Comparison of ENCODE assay signal across 22 mouse cellular contexts in the genomic region with DNA sequence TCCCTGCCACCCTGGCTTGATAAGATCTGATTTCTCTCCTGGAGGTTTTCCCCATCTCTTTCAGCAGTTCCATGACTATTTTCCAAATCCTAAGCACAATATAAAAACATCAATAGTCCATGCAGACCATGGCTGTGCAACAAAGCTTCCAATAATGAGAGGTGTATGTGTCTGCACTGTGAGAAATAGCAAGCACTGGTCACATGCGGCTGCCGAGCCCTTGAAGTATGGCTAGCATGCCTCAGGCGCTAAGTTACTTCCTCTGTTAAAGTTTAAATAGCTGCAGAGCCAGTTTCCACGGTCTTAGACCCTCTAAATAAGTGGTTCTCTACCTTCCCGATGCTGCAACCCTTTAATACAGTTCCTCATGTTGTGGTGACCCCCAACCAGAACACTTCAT.
DNase-seq lines count a peak whose midpoint lies in the region; ATAC-seq lines count a peak whose summit lies in the region.
"Had no signal": no experiment of that assay in that cellular context is flagged by ENCODE, and none has a peak within 500 bp of the region (broad histone marks: within the 10 kb centered on the region; RNA-seq: fewer than 3 reads in every experiment).

No protein-coding gene starts in this region.

- no peak overlapping the region for H3K4me2 ChIP-seq in limb, embryonic 11.5 days (ENCODE audit: low read depth, severe bottlenecking)
- no peak overlapping the region for H3K4me2 ChIP-seq in kidney, embryonic 14.5 days (replicated peaks; ENCODE audit: low read depth, low read length)
- H3K4me2 ChIP-seq: embryonic facial prominence, embryonic 15.5 days; forebrain, embryonic 15.5 days; hindbrain, embryonic 15.5 days; liver, embryonic 11.5 days; midbrain, embryonic 11.5 days had no signal

- no peaks in the 10 kb centered on the region for H3K9me3 ChIP-seq in limb, embryonic 11.5 days (ENCODE audit: control insufficient read depth, low read length)
- H3K9me3 ChIP-seq in limb, embryonic 10.5 days (replicated peaks), result no peaks in the 10 kb centered on the region
- H3K9me3 ChIP-seq in kidney, embryonic 14.5 days (ENCODE audit: control insufficient read depth, low read length), result no peaks in the 10 kb centered on the region
- H3K9me3 ChIP-seq: embryonic facial prominence, embryonic 15.5 days; forebrain, embryonic 15.5 days; heart, embryonic 10.5 days; hindbrain, embryonic 15.5 days had no signal

- no peaks in the 10 kb centered on the region for H3K27me3 ChIP-seq in limb, embryonic 11.5 days (ENCODE audit: control insufficient read depth, insufficient read depth, low read length)
- no peaks in the 10 kb centered on the region for H3K27me3 ChIP-seq in limb, embryonic 10.5 days (ENCODE audit: low read depth, poor library complexity, severe bottlenecking)
- H3K27me3 ChIP-seq in kidney, embryonic 14.5 days (ENCODE audit: control insufficient read depth, insufficient read depth, low read length), result no peaks in the 10 kb centered on the region
- H3K27me3 ChIP-seq: embryonic facial prominence, embryonic 15.5 days; forebrain, embryonic 15.5 days; hindbrain, embryonic 15.5 days had no signal

- 0 out of 2 replicates have a peak, but pooled peaks have one; percentile 51 for ATAC-seq in limb, embryonic 11.5 days (ENCODE audit: insufficient number of reproducible peaks, low FRiP score, low TSS enrichment, low read depth)
- peak; percentile 73 for ATAC-seq in kidney, embryonic 14.5 days (ENCODE audit: low FRiP score, low TSS enrichment)
- ATAC-seq: CD4-positive, CD25-positive, alpha-beta regulatory T cell, adult 4 months; forebrain, embryonic 15.5 days; intestine, embryonic 16.5 days; liver, postnatal 0 days had no signal

- DNase-seq in limb, embryonic 11.5 days (ENCODE audit: low spot score), result peak; percentile 34
- DNase-seq in limb, embryonic 10.5 days (ENCODE audit: low spot score), result no peak
- DNase-seq in kidney, postnatal 25 days, result peak; percentile 70 to 75
- no peak for DNase-seq in thymus, adult 18-20 months
- no peak for DNase-seq in gastrocnemius, adult 18-20 months (ENCODE audit: low spot score)
- no peak for DNase-seq in right cerebral cortex, postnatal 25 days
- DNase-seq: adrenal gland, postnatal 36 days; cerebellum, adult 9-10 months; gastrocnemius, postnatal 25 days; heart, postnatal 4 days; liver, postnatal 0 days; lung, postnatal 10 days; thymus, adult 2 months had no signal

- no peaks in the 10 kb centered on the region for H3K4me1 ChIP-seq in limb, embryonic 11.5 days (ENCODE audit: control insufficient read depth, insufficient read depth, low read length)
- H3K4me1 ChIP-seq in limb, embryonic 10.5 days, result no peaks in the 10 kb centered on the region
- no peaks in the 10 kb centered on the region for H3K4me1 ChIP-seq in kidney, embryonic 14.5 days (ENCODE audit: control insufficient read depth, insufficient read depth, low read length)
- H3K4me1 ChIP-seq: embryonic facial prominence, embryonic 15.5 days; forebrain, embryonic 15.5 days; heart, embryonic 10.5 days; hindbrain, embryonic 15.5 days had no signal

- no peak overlapping the region for H3K9ac ChIP-seq in limb, embryonic 11.5 days (ENCODE audit: low read length)
- no peak overlapping the region for H3K9ac ChIP-seq in kidney, embryonic 14.5 days (ENCODE audit: low read depth, low read length)
- H3K9ac ChIP-seq: embryonic facial prominence, embryonic 15.5 days; forebrain, embryonic 15.5 days; hindbrain, embryonic 15.5 days; liver, postnatal 0 days had no signal

- no peak overlapping the region for H3K27ac ChIP-seq in limb, embryonic 11.5 days (replicated peaks; ENCODE audit: low read depth, low read length)
- H3K27ac ChIP-seq in limb, embryonic 10.5 days, result no peak overlapping the region
- peak overlapping the region; percentile 37; the same call in 1 of the 2 replicates for H3K27ac ChIP-seq in kidney, embryonic 14.5 days (ENCODE audit: low read depth, low read length)
- H3K27ac ChIP-seq: embryonic facial prominence, embryonic 15.5 days; forebrain, embryonic 15.5 days; heart, embryonic 10.5 days; hindbrain, embryonic 15.5 days had no signal

- H3K36me3 ChIP-seq in limb, embryonic 11.5 days (ENCODE audit: control insufficient read depth, insufficient read depth, low read length), result no peaks in the 10 kb centered on the region
- no peaks in the 10 kb centered on the region for H3K36me3 ChIP-seq in limb, embryonic 10.5 days
- H3K36me3 ChIP-seq in kidney, embryonic 14.5 days (ENCODE audit: control insufficient read depth, insufficient read depth, low read length), result no peaks in the 10 kb centered on the region
- H3K36me3 ChIP-seq: embryonic facial prominence, embryonic 15.5 days; forebrain, embryonic 15.5 days; heart, embryonic 10.5 days; hindbrain, embryonic 15.5 days had no signal

- 60% methylated on average over 5 of the region's 5 CpGs for WGBS in limb, embryonic 11.5 days
- 77% methylated on average over 5 of the region's 5 CpGs for WGBS in limb, embryonic 10.5 days
- 67% methylated on average over 5 of the region's 5 CpGs for WGBS in kidney, embryonic 14.5 days

- no peak overlapping the region for H3K4me3 ChIP-seq in limb, embryonic 11.5 days (ENCODE audit: low read depth, low read length)
- H3K4me3 ChIP-seq in limb, embryonic 10.5 days, result no peak overlapping the region
- no peak overlapping the region for H3K4me3 ChIP-seq in kidney, embryonic 14.5 days (ENCODE audit: low read length)
- H3K4me3 ChIP-seq: embryonic facial prominence, embryonic 15.5 days; forebrain, embryonic 15.5 days; heart, embryonic 10.5 days; hindbrain, embryonic 15.5 days had no signal

Comparison
In these comparisons a context has a peak if more than half of its experiments do, and no peak if none do; other contexts are left out.
1. DNase-seq: peak in limb, embryonic 11.5 days (single experiment) and kidney, postnatal 25 days (2 of 2); none in limb, embryonic 10.5 days (single experiment), thymus, adult 18-20 months (0 of 2), gastrocnemius, adult 18-20 months (single experiment) and right cerebral cortex, postnatal 25 days (single experiment).